Mouse (Mus musculus) myocyte (in vitro differentiated cells): ENCODE results near the gene Gadd45b. TPM values are rescaled to one million over a fixed set of nuclear protein-coding genes. Genes with fewer than 3 reads are reported as not detected.

Source experiments
- H3K27me3 ChIP-seq: one replicate; pipeline ENCODE4 v1.6.1; 2011; ENCODE audit not compliant: control insufficient read depth, insufficient read depth, insufficient read length
- H3K36me3 ChIP-seq: one replicate; pipeline ENCODE4 v1.6.1; 2011; ENCODE audit not compliant: control insufficient read depth, insufficient read depth
- H3K4me2 ChIP-seq: one replicate; pipeline ENCODE4 v1.6.1; 2011; ENCODE audit warnings: low read depth, control low read depth
- H3K4me3 ChIP-seq: one replicate; pipeline ENCODE4 v1.5.1; 2011; ENCODE audit warnings: mild to moderate bottlenecking, control low read depth, moderate library complexity
- H3K79me2 ChIP-seq: one replicate; pipeline ENCODE4 v1.6.1; 2011; ENCODE audit not compliant: control insufficient read depth, insufficient read depth
- H3ac ChIP-seq: one replicate; pipeline ENCODE4 v1.6.1; 2011; ENCODE audit not compliant: control insufficient read depth, insufficient read length
- CEBPB ChIP-seq: IDR thresholded peaks from 2 replicates; pipeline ENCODE4 v1.6.1; 2011; ENCODE audit warnings: mild to moderate bottlenecking, moderate library complexity; ENCODE audit not compliant: poor library complexity, insufficient read depth, severe bottlenecking
- E2F4 ChIP-seq: IDR thresholded peaks from one replicate; pipeline ENCODE4 v1.6.1; 2011; ENCODE audit warnings: mild to moderate bottlenecking, control low read depth, moderate library complexity; ENCODE audit not compliant: insufficient read depth
- MAX ChIP-seq: IDR thresholded peaks from one replicate; pipeline ENCODE4 v1.6.1; 2011; ENCODE audit warnings: low read depth, mild to moderate bottlenecking, control low read depth
- MYOD1 ChIP-seq, 3 experiments: IDR thresholded peaks; one replicate each; pipeline ENCODE4 v1.6.1; 2011; ENCODE audit warnings: control low read depth in 2 of 3, low read depth in 2 of 3, mild to moderate bottlenecking in 2 of 3, moderate library complexity in 1 of 3; ENCODE audit not compliant: insufficient read length in 2 of 3, control insufficient read depth in 1 of 3
- MYOG ChIP-seq, 3 experiments: IDR thresholded peaks; one replicate each; pipeline ENCODE4 v1.6.1; 2011; ENCODE audit warnings: control low read depth in 2 of 3, low read depth in 2 of 3, mild to moderate bottlenecking in 2 of 3; ENCODE audit not compliant: insufficient read length in 2 of 3, control insufficient read depth in 1 of 3, insufficient read depth in 1 of 3
- POLR2A ChIP-seq: IDR thresholded peaks from one replicate; pipeline ENCODE4 v1.6.1; 2011; ENCODE audit warnings: low read depth, mild to moderate bottlenecking, control low read depth, moderate library complexity; ENCODE audit not compliant: insufficient read length
- POLR2AphosphoS2 ChIP-seq: IDR thresholded peaks from one replicate; pipeline ENCODE4 v1.6.1; 2011; ENCODE audit warnings: low read depth, control low read depth; ENCODE audit not compliant: insufficient read length
- REST ChIP-seq: IDR thresholded peaks from one replicate; pipeline ENCODE4 v1.6.1; 2011; ENCODE audit warnings: mild to moderate bottlenecking, control low read depth, moderate library complexity; ENCODE audit not compliant: insufficient read depth, insufficient read length
- SRF ChIP-seq: IDR thresholded peaks from one replicate; pipeline ENCODE4 v1.6.1; 2011; ENCODE audit warnings: low read depth; ENCODE audit not compliant: control insufficient read depth, insufficient read length
- TCF12 ChIP-seq: IDR thresholded peaks from one replicate; pipeline ENCODE4 v1.6.1; 2011; ENCODE audit warnings: mild to moderate bottlenecking, control low read depth; ENCODE audit not compliant: poor library complexity, insufficient read depth, severe bottlenecking
- TCF3 ChIP-seq: IDR thresholded peaks from one replicate; pipeline ENCODE4 v1.6.1; 2011; ENCODE audit warnings: low read depth, control low read depth; ENCODE audit not compliant: insufficient read length
- USF1 ChIP-seq: IDR thresholded peaks from one replicate; pipeline ENCODE4 v1.6.1; 2011; ENCODE audit warnings: low read depth, mild to moderate bottlenecking, control low read depth, moderate library complexity
- polyA plus RNA-seq: library from polyadenylated mRNA; unstranded; fragments of >200 nt; fragmentation: generic; extraction: Trizol; gene quantifications from one replicate; pipeline ENCODE4 v1.2.1, GENCODE M21; 2012; ENCODE audit warnings: missing spikeins

Gadd45b gene
- polyA plus RNA-seq, 1 experiment = 52.2 TPM

DNA sequence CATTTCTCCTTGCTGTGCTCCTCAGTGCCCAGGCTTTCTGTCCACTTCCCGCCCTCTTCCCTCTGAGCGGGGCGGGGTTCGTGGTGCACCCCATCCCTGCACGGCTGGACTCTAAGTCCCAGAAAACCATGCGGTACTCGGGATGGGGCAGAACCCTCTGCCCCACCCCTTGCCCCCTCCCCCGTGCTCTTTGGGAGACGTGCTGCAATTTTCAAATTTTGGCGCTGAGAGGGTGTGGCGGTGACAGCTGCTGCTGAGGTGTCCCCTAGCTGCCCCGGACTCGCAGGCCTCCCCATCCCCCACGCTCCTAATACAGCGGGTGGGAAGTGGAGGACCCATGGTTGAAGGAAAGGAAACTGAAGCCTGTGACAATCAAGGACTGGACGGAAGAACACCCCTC is 8.0 kb upstream of the Gadd45b start:
- no peaks in the 10 kb centered on the region for H3K36me3 ChIP-seq
- H3K4me3 ChIP-seq = peak overlapping the region; percentile 6
- H3K79me2 ChIP-seq = peaks cover 15% of the 10 kb centered on the region
- TF ChIP-seq TCF3 (no peak), MYOD1 (IDR thresholded peaks at IDR 0.05; ENCODE audit: control insufficient read depth in 1 of 3, insufficient read length in 2 of 3, low read depth in 2 of 3) (peak in 2 of 3 experiments; percentile 80 to 94), TCF12 (peak; percentile 15), POLR2A (no peak), E2F4 (peak; percentile 91), REST (no peak), MYOG (IDR thresholded peaks at IDR 0.05; ENCODE audit: control insufficient read depth in 1 of 3, insufficient read depth in 1 of 3, insufficient read length in 2 of 3, low read depth in 2 of 3) (peak; percentile 44 to 92 (median 84)), USF1 (no peak), POLR2AphosphoS2 (no peak), SRF (no peak), MAX (no peak), CEBPB (no peak)
- no peaks in the 10 kb centered on the region for H3K27me3 ChIP-seq
- H3ac ChIP-seq = no peak overlapping the region
- peak overlapping the region; percentile 76 for H3K4me2 ChIP-seq

DNA sequence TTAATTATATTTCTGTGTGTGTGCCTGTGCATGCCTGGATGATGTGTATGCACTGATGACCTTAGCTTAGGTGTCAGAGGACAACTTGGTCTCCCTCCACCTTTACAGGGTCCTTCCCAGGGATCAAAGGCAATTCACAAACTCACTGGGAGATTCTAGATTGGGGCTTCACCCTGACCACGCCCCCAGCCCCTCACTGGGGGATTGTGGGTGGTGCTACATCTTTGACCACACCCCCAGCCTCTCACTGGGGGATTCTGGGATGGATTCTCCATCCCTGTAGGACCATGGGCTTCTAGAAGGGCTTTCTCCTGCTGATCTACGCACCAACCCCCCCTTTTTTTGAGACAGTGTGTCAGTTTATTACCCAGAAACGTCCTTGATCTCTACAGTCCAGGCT is 4.4 kb upstream of the Gadd45b start:
- peaks cover 6% of the 10 kb centered on the region for H3K79me2 ChIP-seq
- no peak overlapping the region for H3ac ChIP-seq
- no peak overlapping the region for H3K4me2 ChIP-seq
- no peak for TF ChIP-seq MYOD1 (IDR thresholded peaks at IDR 0.05; ENCODE audit: control insufficient read depth in 1 of 3, insufficient read length in 2 of 3, low read depth in 2 of 3)
- no peak for TF ChIP-seq CEBPB
- no peak for TF ChIP-seq TCF12
- no peaks in the 10 kb centered on the region for H3K36me3 ChIP-seq
- no peak overlapping the region for H3K4me3 ChIP-seq
- H3K27me3 ChIP-seq = no peaks in the 10 kb centered on the region

DNA sequence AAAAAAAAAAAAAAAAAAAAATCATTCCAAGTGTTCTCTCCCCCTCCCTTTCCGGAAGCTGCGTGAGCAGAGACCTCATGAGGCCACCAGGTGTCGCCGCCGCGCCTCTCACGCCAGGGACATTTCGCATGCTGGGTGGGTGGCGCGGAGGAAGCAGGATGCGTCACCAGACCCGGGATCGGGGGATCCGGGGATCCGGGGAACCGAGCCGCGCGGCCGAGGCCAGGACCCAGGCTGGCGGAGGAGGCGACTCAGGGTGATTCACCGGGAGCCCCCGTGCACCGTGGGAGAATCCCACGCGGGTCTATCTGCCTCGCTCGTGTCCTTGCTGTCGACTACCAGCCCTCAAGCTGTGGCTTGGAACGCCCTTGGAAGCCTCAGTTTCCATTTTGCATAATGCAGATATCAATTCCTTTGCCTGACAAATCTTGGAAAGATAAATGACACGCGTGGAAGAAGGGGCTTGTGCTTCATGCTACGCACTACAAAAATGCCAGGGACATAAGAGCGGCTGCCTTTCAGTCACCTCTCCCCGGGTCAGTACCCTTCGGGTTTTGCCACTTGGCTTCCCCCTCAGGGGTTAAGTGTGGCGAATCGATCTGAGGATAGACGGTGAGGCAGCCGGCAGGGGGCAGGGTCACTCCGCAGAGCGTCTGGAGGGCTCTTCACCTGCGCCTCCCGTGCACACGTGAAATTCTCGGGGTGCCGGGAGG is 1.1 kb upstream of the Gadd45b start:
- Histone ChIP-seq H3K4me3 (peak overlapping the region; percentile 97), H3ac (peak overlapping the region; percentile 42), H3K4me2 (peak overlapping the region; percentile 97), H3K27me3 (no peaks in the 10 kb centered on the region), H3K79me2 (peaks cover 12% of the 10 kb centered on the region), H3K36me3 (no peaks in the 10 kb centered on the region)
- TF ChIP-seq POLR2AphosphoS2 (no peak), TCF12 (no peak), E2F4 (no peak), REST (no peak), MYOD1 (IDR thresholded peaks at IDR 0.05; ENCODE audit: control insufficient read depth in 1 of 3, insufficient read length in 2 of 3, low read depth in 2 of 3) (peak in 2 of 3 experiments; percentile 6 to 51), POLR2A (peak; percentile 31), SRF (no peak), MYOG (IDR thresholded peaks at IDR 0.05; ENCODE audit: control insufficient read depth in 1 of 3, insufficient read depth in 1 of 3, insufficient read length in 2 of 3, low read depth in 2 of 3) (peak in 1 of 3 experiments; percentile 47), USF1 (no peak), TCF3 (no peak), MAX (no peak)

DNA sequence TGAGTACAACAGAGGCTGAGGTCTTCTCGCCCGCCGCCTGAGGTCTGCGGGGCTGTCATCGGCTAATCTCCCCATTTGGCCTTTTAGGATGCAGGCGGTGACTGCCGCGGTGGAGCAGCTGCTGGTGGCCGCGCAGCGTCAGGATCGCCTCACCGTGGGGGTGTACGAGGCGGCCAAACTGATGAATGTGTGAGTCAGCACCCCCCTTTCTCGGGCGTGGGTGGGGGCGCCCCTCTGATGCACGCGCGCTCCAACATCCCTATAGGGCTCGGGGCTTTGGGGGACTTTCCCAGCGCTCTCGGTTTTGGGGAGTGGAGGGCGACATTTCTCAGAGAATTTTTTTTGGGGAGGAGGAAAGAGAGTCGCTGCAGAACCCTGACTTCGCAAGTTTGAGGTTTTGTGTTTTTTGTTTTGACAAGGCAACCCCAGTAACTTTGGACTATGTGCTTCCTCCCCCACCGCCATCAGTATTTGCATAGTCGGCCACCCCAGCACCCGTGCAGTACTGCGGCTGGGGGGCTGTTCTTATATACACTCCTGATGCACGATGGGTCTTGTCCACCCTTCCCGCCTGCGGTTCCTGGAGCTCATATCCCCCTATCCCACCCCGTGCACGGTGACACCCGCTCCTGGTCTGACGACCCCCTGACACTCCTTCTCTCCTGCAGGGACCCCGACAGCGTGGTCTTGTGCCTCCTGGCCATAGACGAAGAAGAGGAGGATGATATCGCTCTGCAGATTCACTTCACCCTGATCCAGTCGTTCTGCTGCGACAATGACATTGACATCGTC is 684 bp downstream of the Gadd45b start:
- Histone ChIP-seq H3K27me3 (no peaks in the 10 kb centered on the region), H3K36me3 (no peaks in the 10 kb centered on the region), H3ac (peak overlapping the region; percentile 42), H3K79me2 (peaks cover 12% of the 10 kb centered on the region), H3K4me2 (peak overlapping the region; percentile 90), H3K4me3 (peak overlapping the region; percentile 97)
- TF ChIP-seq REST (no peak), TCF3 (peak; percentile 80), POLR2A (peak; percentile 17), E2F4 (no peak), MYOD1 (IDR thresholded peaks at IDR 0.05; ENCODE audit: control insufficient read depth in 1 of 3, insufficient read length in 2 of 3, low read depth in 2 of 3) (peak in 2 of 3 experiments; percentile 86 to 97), MAX (no peak), POLR2AphosphoS2 (no peak), CEBPB (no peak), SRF (peak; percentile 76), MYOG (IDR thresholded peaks at IDR 0.05; ENCODE audit: control insufficient read depth in 1 of 3, insufficient read depth in 1 of 3, insufficient read length in 2 of 3, low read depth in 2 of 3) (peak in 2 of 3 experiments; percentile 90 to 96), TCF12 (no peak), USF1 (no peak)
